Mouse (Mus musculus): ENCODE measurements around the gene Epb41l1. TPM values are rescaled to one million over a fixed set of nuclear protein-coding genes. Genes with fewer than 3 reads are reported as not detected.
A peak's percentile ranks its signal among the peaks of the same experiment; 100 is the strongest.
"Not testable (repeated sequence)": the region's sequence is repeated elsewhere in the genome, so short reads cannot be mapped to it uniquely, and the experiment has no call there.

Epb41l1 gene
- total RNA-seq (2014; rRNA removed; ENCODE audit: low replicate concordance) = 21.5 and 28.2 TPM in 2 replicates
- 0.45 and 0.47 TPM in 2 replicates for polyA plus RNA-seq (2015; fragmentation: Nextera tagmentation; extraction: Ambion mirVana)

GRCm38 (mm10) chr2:156420694-156421380, at the start of gene Epb41l1:
Epb41l1 (plus strand) TSS chr2:156420909.
- WGBS = 1% methylated on average over 61 of the region's 76 CpGs
- ATAC-seq (ENCODE audit: insufficient read depth, low read depth) (peak; percentile 61), DNase-seq (ENCODE audit: low spot score) (no peak)
- H3K9me3 ChIP-seq (replicated peaks; ENCODE audit: control insufficient read depth, low read length) = no peaks in the 10 kb centered on the region
- H3K36me3 ChIP-seq (replicated peaks; ENCODE audit: control insufficient read depth, insufficient read depth, low read length) = no peaks in the 10 kb centered on the region
- H3K27me3 ChIP-seq (ENCODE audit: control insufficient read depth, insufficient read depth, low read length) = peaks cover 35% of the 10 kb centered on the region
- no peak within 1 kb of the TSS for H3K27ac ChIP-seq (ENCODE audit: low read depth)
- H3K9ac ChIP-seq (replicated peaks; ENCODE audit: low read depth, low read length) = peak within 1 kb of the TSS; percentile 58
- peak within 1 kb of the TSS; percentile 98 for H3K4me2 ChIP-seq (ENCODE audit: low read depth, low read length)
- H3K4me3 ChIP-seq (ENCODE audit: low read depth, low read length) = peak within 1 kb of the TSS; percentile 65
- H3K4me1 ChIP-seq (ENCODE audit: control insufficient read depth, insufficient read depth) = peaks cover 5% of the 10 kb centered on the region; the same call in 1 of the 2 replicates
- TF ChIP-seq EP300 (IDR thresholded peaks at IDR 0.05; ENCODE audit: low read depth) (no peak), CTCF (IDR thresholded peaks at IDR 0.05; ENCODE audit: low read depth) (no peak)

GRCm38 (mm10) chr2:156376956-156377355, 43.8 kb upstream of the Epb41l1 start:
- Histone ChIP-seq H3K9ac (replicated peaks; ENCODE audit: low read depth, low read length) (no peak overlapping the region), H3K27ac (ENCODE audit: low read depth) (no peak overlapping the region), H3K9me3 (replicated peaks; ENCODE audit: control insufficient read depth, low read length) (no peaks in the 10 kb centered on the region), H3K4me3 (ENCODE audit: low read depth, low read length) (no peak overlapping the region), H3K4me2 (ENCODE audit: low read depth, low read length) (no peak overlapping the region), H3K27me3 (ENCODE audit: control insufficient read depth, insufficient read depth, low read length) (no peaks in the 10 kb centered on the region), H3K36me3 (replicated peaks; ENCODE audit: control insufficient read depth, insufficient read depth, low read length) (no peaks in the 10 kb centered on the region), H3K4me1 (ENCODE audit: control insufficient read depth, insufficient read depth) (no peaks in the 10 kb centered on the region)
- ATAC-seq (ENCODE audit: insufficient read depth, low read depth) (no peak), DNase-seq (ENCODE audit: low spot score) (no peak)
- 72% methylated on average over 7 of the region's 7 CpGs for WGBS
- TF ChIP-seq EP300 (IDR thresholded peaks at IDR 0.05; ENCODE audit: low read depth) = no peak
- no peak for TF ChIP-seq CTCF (IDR thresholded peaks at IDR 0.05; ENCODE audit: low read depth)

- DNase-seq (ENCODE audit: low spot score) = no peak
- TF ChIP-seq EP300 (IDR thresholded peaks at IDR 0.05; ENCODE audit: low read depth) = no peak
- TF ChIP-seq CTCF (IDR thresholded peaks at IDR 0.05; ENCODE audit: low read depth) = no peak
- 85% methylated on average over 10 of the region's 10 CpGs for WGBS
- no peaks in the 10 kb centered on the region for H3K4me1 ChIP-seq (ENCODE audit: control insufficient read depth, insufficient read depth)
- H3K4me3 ChIP-seq (ENCODE audit: low read depth, low read length) = no peak overlapping the region
- no peak for ATAC-seq (ENCODE audit: insufficient read depth, low read depth)
- H3K27me3 ChIP-seq (ENCODE audit: control insufficient read depth, insufficient read depth, low read length) = no peaks in the 10 kb centered on the region
- no peaks in the 10 kb centered on the region for H3K36me3 ChIP-seq (replicated peaks; ENCODE audit: control insufficient read depth, insufficient read depth, low read length)
- H3K9ac ChIP-seq (replicated peaks; ENCODE audit: low read depth, low read length) = no peak overlapping the region
- H3K9me3 ChIP-seq (replicated peaks; ENCODE audit: control insufficient read depth, low read length) = 0 out of 2 replicates have a peak, but pooled peaks cover 8% of the 10 kb centered on the region
- no peak overlapping the region for H3K27ac ChIP-seq (ENCODE audit: low read depth)
- no peak overlapping the region for H3K4me2 ChIP-seq (ENCODE audit: low read depth, low read length)
Measured at GRCm38 (mm10) chr2:156379929-156380328, 40.8 kb upstream of the Epb41l1 start.

GRCm38 (mm10) chr2:156381350-156381749, 39.4 kb upstream of the Epb41l1 start:
- Histone ChIP-seq H3K4me1 (ENCODE audit: control insufficient read depth, insufficient read depth) (no peaks in the 10 kb centered on the region), H3K9me3 (replicated peaks; ENCODE audit: control insufficient read depth, low read length) (0 out of 2 replicates have a peak, but pooled peaks cover 8% of the 10 kb centered on the region), H3K4me3 (ENCODE audit: low read depth, low read length) (no peak overlapping the region), H3K27ac (ENCODE audit: low read depth) (no peak overlapping the region), H3K27me3 (ENCODE audit: control insufficient read depth, insufficient read depth, low read length) (no peaks in the 10 kb centered on the region), H3K36me3 (replicated peaks; ENCODE audit: control insufficient read depth, insufficient read depth, low read length) (no peaks in the 10 kb centered on the region), H3K9ac (replicated peaks; ENCODE audit: low read depth, low read length) (no peak overlapping the region), H3K4me2 (ENCODE audit: low read depth, low read length) (no peak overlapping the region)
- WGBS = 68% methylated on average over 4 of the region's 4 CpGs
- ATAC-seq (ENCODE audit: insufficient read depth, low read depth) (no peak), DNase-seq (ENCODE audit: low spot score) (no peak)
- TF ChIP-seq EP300 (IDR thresholded peaks at IDR 0.05; ENCODE audit: low read depth) = no peak
- TF ChIP-seq CTCF (IDR thresholded peaks at IDR 0.05; ENCODE audit: low read depth) = peak; percentile 36

- peak; percentile 95 for ATAC-seq (ENCODE audit: insufficient read depth, low read depth)
- DNase-seq (ENCODE audit: low spot score) = peak; percentile 83
- not testable (repeated sequence) for H3K4me1 ChIP-seq (ENCODE audit: control insufficient read depth, insufficient read depth); H3K9me3 ChIP-seq (replicated peaks; ENCODE audit: control insufficient read depth, low read length); H3K36me3 ChIP-seq (replicated peaks; ENCODE audit: control insufficient read depth, insufficient read depth, low read length); H3K27me3 ChIP-seq (ENCODE audit: control insufficient read depth, insufficient read depth, low read length)
- Histone ChIP-seq H3K4me3 (ENCODE audit: low read depth, low read length) (peak overlapping the region; percentile 48), H3K27ac (ENCODE audit: low read depth) (peak overlapping the region; percentile 74; the same call in 1 of the 2 replicates), H3K9ac (replicated peaks; ENCODE audit: low read depth, low read length) (0 out of 2 replicates have a peak overlapping the region, but pooled peaks have one; percentile 48), H3K4me2 (ENCODE audit: low read depth, low read length) (peak overlapping the region; percentile 48)
- whole genome bisulfite sequencing = 2% methylated on average over 6 of the region's 63 CpGs
Measured at GRCm38 (mm10) chr2:156392461-156393154, 28.1 kb upstream of the Epb41l1 start.
